Mouse (Mus musculus): ENCODE measurements around the gene Il6st. TPM values are rescaled to one million over a fixed set of nuclear protein-coding genes. Genes with fewer than 3 reads are reported as not detected.

The Il6st gene
- polyA plus RNA-seq, 1 experiment from 2014 or later = 21.5 TPM

- H3K36me3 ChIP-seq (ENCODE audit: control insufficient read depth, insufficient read depth, low read length) = peaks cover 14% of the 10 kb centered on the region; the same call in 1 of the 2 replicates
- no peaks in the 10 kb centered on the region for H3K27me3 ChIP-seq (replicated peaks; ENCODE audit: control insufficient read depth, insufficient read depth, low read length)
- H3K4me1 ChIP-seq (ENCODE audit: control insufficient read depth, insufficient read depth, low read depth, low read length) = no peaks in the 10 kb centered on the region
- 90% methylated on average over 14 of the region's 14 CpGs for WGBS
- H3K4me3 ChIP-seq (ENCODE audit: low read length) = no peak overlapping the region
- no peak overlapping the region for H3K9ac ChIP-seq (ENCODE audit: low read depth, low read length)
- ATAC-seq = no peak
- no peak overlapping the region for H3K4me2 ChIP-seq (ENCODE audit: low read length)
- no peak overlapping the region for H3K27ac ChIP-seq (ENCODE audit: low read depth, low read length)
- H3K9me3 ChIP-seq (ENCODE audit: control insufficient read depth, low read length) = no peaks in the 10 kb centered on the region
Measured at GRCm38 (mm10) chr13:112491636-112492284, 27.9 kb downstream of the Il6st start.

GRCm38 (mm10) chr13:112492285-112492678, 28.4 kb downstream of the Il6st start:
- Histone ChIP-seq H3K27ac (ENCODE audit: low read depth, low read length) (no peak overlapping the region), H3K9ac (ENCODE audit: low read depth, low read length) (no peak overlapping the region), H3K4me3 (ENCODE audit: low read length) (no peak overlapping the region), H3K4me2 (ENCODE audit: low read length) (no peak overlapping the region), H3K27me3 (replicated peaks; ENCODE audit: control insufficient read depth, insufficient read depth, low read length) (no peaks in the 10 kb centered on the region), H3K36me3 (ENCODE audit: control insufficient read depth, insufficient read depth, low read length) (peaks cover 16% of the 10 kb centered on the region; the same call in 1 of the 2 replicates), H3K9me3 (ENCODE audit: control insufficient read depth, low read length) (no peaks in the 10 kb centered on the region), H3K4me1 (ENCODE audit: control insufficient read depth, insufficient read depth, low read depth, low read length) (no peaks in the 10 kb centered on the region)
- no peak for ATAC-seq
- 93% methylated on average over 1 of the region's 1 CpGs for WGBS

GRCm38 (mm10) chr13:112494590-112494989, 30.7 kb downstream of the Il6st start:
- no peak overlapping the region for H3K4me3 ChIP-seq (ENCODE audit: low read length)
- H3K9ac ChIP-seq (ENCODE audit: low read depth, low read length) = no peak overlapping the region
- H3K4me2 ChIP-seq (ENCODE audit: low read length) = no peak overlapping the region
- H3K27ac ChIP-seq (ENCODE audit: low read depth, low read length) = no peak overlapping the region
- H3K4me1 ChIP-seq (ENCODE audit: control insufficient read depth, insufficient read depth, low read depth, low read length) = no peaks in the 10 kb centered on the region
- no peak for ATAC-seq
- no peaks in the 10 kb centered on the region for H3K9me3 ChIP-seq (ENCODE audit: control insufficient read depth, low read length)
- H3K27me3 ChIP-seq (replicated peaks; ENCODE audit: control insufficient read depth, insufficient read depth, low read length) = no peaks in the 10 kb centered on the region
- H3K36me3 ChIP-seq (ENCODE audit: control insufficient read depth, insufficient read depth, low read length) = peaks cover 25% of the 10 kb centered on the region
- 93% methylated on average over 12 of the region's 12 CpGs for WGBS

GRCm38 (mm10) chr13:112500027-112500426, 36.2 kb downstream of the Il6st start:
- Histone ChIP-seq H3K9ac (ENCODE audit: low read depth, low read length) (no peak overlapping the region), H3K36me3 (ENCODE audit: control insufficient read depth, insufficient read depth, low read length) (peaks cover 40% of the 10 kb centered on the region)

GRCm38 (mm10) chr13:112500466-112500865, 36.6 kb downstream of the Il6st start:
- peaks cover 39% of the 10 kb centered on the region for H3K36me3 ChIP-seq (ENCODE audit: control insufficient read depth, insufficient read depth, low read length)
- H3K27me3 ChIP-seq (replicated peaks; ENCODE audit: control insufficient read depth, insufficient read depth, low read length) = no peaks in the 10 kb centered on the region
- no peak overlapping the region for H3K27ac ChIP-seq (ENCODE audit: low read depth, low read length)
- H3K9ac ChIP-seq (ENCODE audit: low read depth, low read length) = no peak overlapping the region
- no peak for ATAC-seq
- no peak overlapping the region for H3K4me3 ChIP-seq (ENCODE audit: low read length)
- H3K9me3 ChIP-seq (ENCODE audit: control insufficient read depth, low read length) = no peaks in the 10 kb centered on the region
- H3K4me1 ChIP-seq (ENCODE audit: control insufficient read depth, insufficient read depth, low read depth, low read length) = no peaks in the 10 kb centered on the region
- no peak overlapping the region for H3K4me2 ChIP-seq (ENCODE audit: low read length)
- 95% methylated on average over 9 of the region's 9 CpGs for WGBS

More at GRCm38 (mm10) chr13:112500027-112500426, 36.2 kb downstream of the Il6st start:
- H3K4me3 ChIP-seq (ENCODE audit: low read length) = no peak overlapping the region
- no peak for ATAC-seq
- 94% methylated on average over 4 of the region's 4 CpGs for WGBS
- no peaks in the 10 kb centered on the region for H3K27me3 ChIP-seq (replicated peaks; ENCODE audit: control insufficient read depth, insufficient read depth, low read length)
- H3K9me3 ChIP-seq (ENCODE audit: control insufficient read depth, low read length) = no peaks in the 10 kb centered on the region
- no peaks in the 10 kb centered on the region for H3K4me1 ChIP-seq (ENCODE audit: control insufficient read depth, insufficient read depth, low read depth, low read length)
- H3K4me2 ChIP-seq (ENCODE audit: low read length) = no peak overlapping the region
- H3K27ac ChIP-seq (ENCODE audit: low read depth, low read length) = no peak overlapping the region

- 96% methylated on average over 13 of the region's 13 CpGs for WGBS
- H3K27me3 ChIP-seq (replicated peaks; ENCODE audit: control insufficient read depth, insufficient read depth, low read length) = no peaks in the 10 kb centered on the region
- H3K9me3 ChIP-seq (ENCODE audit: control insufficient read depth, low read length) = no peaks in the 10 kb centered on the region
- no peak overlapping the region for H3K4me3 ChIP-seq (ENCODE audit: low read length)
- H3K36me3 ChIP-seq (ENCODE audit: control insufficient read depth, insufficient read depth, low read length) = peaks cover 40% of the 10 kb centered on the region
- no peak for ATAC-seq
- H3K4me1 ChIP-seq (ENCODE audit: control insufficient read depth, insufficient read depth, low read depth, low read length) = no peaks in the 10 kb centered on the region
- H3K4me2 ChIP-seq (ENCODE audit: low read length) = no peak overlapping the region
- H3K27ac ChIP-seq (ENCODE audit: low read depth, low read length) = no peak overlapping the region
- no peak overlapping the region for H3K9ac ChIP-seq (ENCODE audit: low read depth, low read length)
Measured at GRCm38 (mm10) chr13:112503846-112504245, 40.0 kb downstream of the Il6st start.

- Histone ChIP-seq H3K9ac (ENCODE audit: low read depth, low read length) (no peak overlapping the region), H3K4me1 (ENCODE audit: control insufficient read depth, insufficient read depth, low read depth, low read length) (no peaks in the 10 kb centered on the region), H3K27ac (ENCODE audit: low read depth, low read length) (no peak overlapping the region), H3K9me3 (ENCODE audit: control insufficient read depth, low read length) (no peaks in the 10 kb centered on the region), H3K4me2 (ENCODE audit: low read length) (no peak overlapping the region), H3K27me3 (replicated peaks; ENCODE audit: control insufficient read depth, insufficient read depth, low read length) (no peaks in the 10 kb centered on the region), H3K36me3 (ENCODE audit: control insufficient read depth, insufficient read depth, low read length) (peaks cover 31% of the 10 kb centered on the region), H3K4me3 (ENCODE audit: low read length) (no peak overlapping the region)
- WGBS = 91% methylated on average over 6 of the region's 6 CpGs
- no peak for ATAC-seq
Measured at GRCm38 (mm10) chr13:112505436-112505835, 41.6 kb downstream of the Il6st start.

- peaks cover 27% of the 10 kb centered on the region for H3K36me3 ChIP-seq (ENCODE audit: control insufficient read depth, insufficient read depth, low read length)
- WGBS = 87% methylated on average over 13 of the region's 13 CpGs
- H3K9ac ChIP-seq (ENCODE audit: low read depth, low read length) = no peak overlapping the region
Measured at GRCm38 (mm10) chr13:112506766-112507165, 42.9 kb downstream of the Il6st start.

GRCm38 (mm10) chr13:112507691-112508090, 43.8 kb downstream of the Il6st start:
- H3K4me3 ChIP-seq (ENCODE audit: low read length) = no peak overlapping the region
- peaks cover 27% of the 10 kb centered on the region for H3K36me3 ChIP-seq (ENCODE audit: control insufficient read depth, insufficient read depth, low read length)
- H3K4me2 ChIP-seq (ENCODE audit: low read length) = no peak overlapping the region
- ATAC-seq = no peak
- no peaks in the 10 kb centered on the region for H3K27me3 ChIP-seq (replicated peaks; ENCODE audit: control insufficient read depth, insufficient read depth, low read length)
- no peaks in the 10 kb centered on the region for H3K9me3 ChIP-seq (ENCODE audit: control insufficient read depth, low read length)
- no peak overlapping the region for H3K9ac ChIP-seq (ENCODE audit: low read depth, low read length)
- WGBS = 85% methylated on average over 13 of the region's 13 CpGs
- H3K4me1 ChIP-seq (ENCODE audit: control insufficient read depth, insufficient read depth, low read depth, low read length) = no peaks in the 10 kb centered on the region
- no peak overlapping the region for H3K27ac ChIP-seq (ENCODE audit: low read depth, low read length)

More at GRCm38 (mm10) chr13:112506766-112507165, 42.9 kb downstream of the Il6st start:
- H3K27ac ChIP-seq (ENCODE audit: low read depth, low read length) = no peak overlapping the region
- no peaks in the 10 kb centered on the region for H3K4me1 ChIP-seq (ENCODE audit: control insufficient read depth, insufficient read depth, low read depth, low read length)
- no peaks in the 10 kb centered on the region for H3K9me3 ChIP-seq (ENCODE audit: control insufficient read depth, low read length)
- H3K4me2 ChIP-seq (ENCODE audit: low read length) = no peak overlapping the region
- H3K4me3 ChIP-seq (ENCODE audit: low read length) = no peak overlapping the region
- no peak for ATAC-seq
- no peaks in the 10 kb centered on the region for H3K27me3 ChIP-seq (replicated peaks; ENCODE audit: control insufficient read depth, insufficient read depth, low read length)

All from hindbrain, embryonic 16.5 days (tissue).